Mouse (Mus musculus) ES-E14 (cell line): Measurements from ENCODE around the gene E030018B13Rik.

Experiments
- CHD2 ChIP-seq: IDR thresholded peaks from 2 replicates; pipeline ENCODE4 v1.6.1; 2014; ENCODE audit warnings: mild to moderate bottlenecking, low read depth, low read length, inconsistent platforms
- HCFC1 ChIP-seq: IDR thresholded peaks from 2 replicates; pipeline ENCODE4 v1.6.1; 2012; ENCODE audit warnings: low read length, inconsistent platforms, borderline replicate concordance; ENCODE audit not compliant: insufficient read depth
- MAFK ChIP-seq: IDR thresholded peaks from 2 replicates; pipeline ENCODE4 v1.6.1; 2014; ENCODE audit warnings: mild to moderate bottlenecking, low read depth, low read length, inconsistent platforms; ENCODE audit not compliant: insufficient read depth
- ZC3H11A ChIP-seq: IDR thresholded peaks from 2 replicates; pipeline ENCODE4 v1.6.1; 2012; ENCODE audit warnings: low read depth, mild to moderate bottlenecking, inconsistent platforms, low read length, borderline replicate concordance

DNA sequence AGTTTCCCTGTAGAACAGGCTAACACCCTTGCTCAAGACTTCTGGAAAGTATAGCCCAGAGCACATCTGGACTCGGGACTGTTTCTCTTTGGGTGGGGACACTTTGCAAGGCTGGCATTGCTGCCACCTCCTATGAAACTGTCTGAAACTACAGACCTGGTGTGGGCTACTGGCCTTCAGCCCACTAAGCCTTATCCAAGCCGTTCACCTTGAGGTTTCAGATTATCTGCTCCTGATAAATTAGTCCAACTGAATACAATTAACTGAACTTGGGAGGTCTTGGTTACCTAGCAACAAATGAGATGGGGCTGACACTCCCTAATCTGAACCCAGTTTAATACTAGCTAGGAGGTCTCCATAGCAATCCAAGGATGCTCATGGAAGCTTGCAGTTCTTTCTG, 5.9 kb downstream of the E030018B13Rik start:
- TF ChIP-seq CHD2 = no peak
- TF ChIP-seq HCFC1 = no peak
- TF ChIP-seq ZC3H11A = no peak
- no peak for TF ChIP-seq MAFK
